Mouse (Mus musculus): Measurements from ENCODE around the gene Adss.
"Not testable (repeated sequence)": the region's sequence is repeated elsewhere in the genome, so short reads cannot be mapped to it uniquely, and the experiment has no call there.

The Adss gene

GRCm38 (mm10) chr1:177796193-177796939 lies at the start of gene Adss:
Adss (minus strand) TSS chr1:177796511.
- DNase-seq (ENCODE audit: low spot score in 2 of 2), result peak; percentile 98 to 99

DNA sequence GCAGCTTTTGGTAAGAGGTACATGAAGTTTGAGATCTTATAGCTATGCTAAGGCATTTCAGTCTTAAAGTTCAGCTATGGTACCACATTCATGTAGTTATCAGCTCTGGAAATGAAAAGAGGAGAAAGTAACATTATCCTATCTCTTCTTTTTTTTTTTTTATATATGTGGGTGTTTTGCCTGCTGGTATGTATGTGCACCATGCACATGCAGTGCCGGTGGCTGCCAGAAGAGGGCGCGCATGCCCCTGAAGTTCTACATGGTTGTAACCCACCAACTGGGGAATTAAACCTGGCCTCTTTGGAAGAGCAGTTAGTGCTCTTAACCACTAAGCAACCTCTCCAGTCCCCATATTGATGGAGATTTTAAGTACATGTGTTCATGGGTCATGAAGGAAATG lies 49.5 kb upstream of the Adss start:
- peak in 1 of 2 experiments; percentile 24 for DNase-seq (ENCODE audit: low spot score in 2 of 2)

GRCm38 (mm10) chr1:177827776-177828175 lies 31.5 kb upstream of the Adss start:
- not testable (repeated sequence) for DNase-seq (ENCODE audit: low spot score in 2 of 2)

GRCm38 (mm10) chr1:177806772-177807171 lies 10.5 kb upstream of the Adss start:
- peak; percentile 20 to 59 for DNase-seq (ENCODE audit: low spot score in 2 of 2)

- DNase-seq (ENCODE audit: low spot score in 2 of 2), result no peak
These were observed 7.2 kb upstream of the Adss start for GRCm38 (mm10) chr1:177803511-177803910.

GRCm38 (mm10) chr1:177797151-177797755 lies 942 bp upstream of the Adss start:
- DNase-seq (ENCODE audit: low spot score in 2 of 2), result no peak

DNA sequence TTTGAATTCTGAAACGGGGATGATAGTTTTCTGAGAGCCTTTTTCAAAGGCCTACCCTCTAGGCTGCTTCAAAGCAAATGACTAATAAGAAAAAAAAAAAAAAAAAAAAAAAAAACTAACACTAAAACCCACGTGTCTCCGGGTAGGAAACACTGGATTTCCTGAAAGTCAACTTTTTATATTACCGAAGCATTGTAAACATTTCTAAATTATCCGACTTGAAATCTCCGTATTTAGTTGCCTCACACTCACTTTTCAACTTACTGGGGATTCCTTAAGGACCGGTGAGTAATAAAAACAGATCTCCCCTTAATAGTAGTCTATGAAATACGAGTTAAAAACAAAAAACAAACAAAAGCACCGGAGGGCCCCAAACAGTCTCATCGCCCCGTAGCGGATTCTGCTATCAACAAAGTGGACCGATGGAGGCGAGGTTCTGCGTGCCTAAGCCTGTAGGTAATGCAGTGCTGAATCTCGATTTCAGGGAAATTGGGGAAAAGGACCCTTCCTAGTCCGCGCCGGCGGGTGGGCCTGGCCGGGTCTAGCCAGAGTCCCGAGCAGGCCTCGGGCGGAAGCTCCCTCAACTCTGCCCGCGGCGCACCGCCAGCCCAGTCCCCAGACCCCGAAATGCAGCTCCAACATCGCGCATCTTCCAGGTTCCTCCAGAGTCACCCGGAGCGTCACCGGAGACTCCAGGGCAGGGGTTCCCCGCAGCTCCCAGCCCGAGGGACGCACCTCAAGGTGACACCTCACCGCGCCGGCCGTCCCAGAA lies 704 bp downstream of the Adss start:
- DNase-seq (ENCODE audit: low spot score in 2 of 2), result peak in 1 of 2 experiments; percentile 66

DNA sequence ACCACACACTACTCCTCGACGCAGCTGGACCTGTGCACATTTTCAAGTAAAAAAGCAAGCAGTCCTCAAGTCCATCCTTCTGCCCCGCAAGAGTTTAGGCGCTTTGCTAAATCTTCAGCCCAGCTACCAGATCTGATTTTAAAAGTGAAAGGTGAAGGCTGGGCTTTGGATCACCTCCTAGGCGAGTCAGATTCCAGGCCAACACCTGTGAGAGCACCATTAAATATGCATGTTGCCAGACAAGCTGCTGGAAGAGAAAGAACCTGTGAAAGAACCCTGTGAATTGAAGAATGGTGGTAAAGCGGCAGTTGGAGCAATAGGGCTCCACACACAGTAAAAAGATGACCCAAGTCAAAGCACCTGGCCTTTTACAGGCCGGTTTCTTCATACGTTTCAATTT lies 1.4 kb downstream of the Adss start:
- no peak for DNase-seq (ENCODE audit: low spot score in 2 of 2)

- no peak for DNase-seq (ENCODE audit: low spot score in 2 of 2)
These were observed 3.5 kb downstream of the Adss start for GRCm38 (mm10) chr1:177792835-177793234.

DNA sequence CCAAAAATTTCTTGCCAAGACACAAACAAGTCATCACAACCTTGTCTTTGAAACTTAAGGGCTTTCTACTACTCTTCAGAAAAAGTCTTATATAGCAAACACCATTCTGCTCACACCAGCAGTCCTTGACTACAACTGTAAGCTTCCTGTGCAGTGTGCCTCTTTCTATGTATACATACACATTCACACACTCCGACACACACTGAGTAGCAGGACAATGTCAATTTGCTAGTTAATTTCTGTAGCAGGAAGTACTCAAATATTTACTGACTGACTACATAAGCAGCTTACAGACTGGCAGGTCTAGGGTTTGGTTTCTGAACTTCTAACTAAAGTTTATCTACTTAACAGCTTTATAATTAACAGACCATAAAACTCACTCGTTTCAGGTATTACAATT lies 18.9 kb downstream of the Adss start:
- no peak for DNase-seq (ENCODE audit: low spot score in 2 of 2)

GRCm38 (mm10) chr1:177768931-177769330 lies 27.4 kb downstream of the Adss start:
- DNase-seq (ENCODE audit: low spot score in 2 of 2), result no peak

DNA sequence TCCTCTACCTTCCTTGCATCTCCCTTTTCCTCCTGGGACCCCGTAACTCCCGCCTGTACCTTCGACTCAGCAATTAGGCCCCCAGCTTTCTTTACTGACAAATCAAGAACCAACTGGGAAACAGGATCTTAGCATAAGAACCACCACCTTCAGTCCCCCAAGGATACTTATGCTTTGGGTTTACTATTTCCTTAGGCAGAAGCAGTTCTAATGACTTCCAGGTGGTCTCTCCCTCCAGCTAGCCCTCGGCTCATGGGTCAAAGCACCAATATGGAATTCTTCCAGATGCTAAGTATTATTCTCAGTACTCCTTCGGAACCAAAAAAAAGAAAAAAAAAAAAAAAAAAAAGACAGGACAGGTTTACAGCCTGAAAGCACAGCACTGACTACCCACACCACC lies 39.1 kb downstream of the Adss start:
- no peak for DNase-seq (ENCODE audit: low spot score in 2 of 2)

DNA sequence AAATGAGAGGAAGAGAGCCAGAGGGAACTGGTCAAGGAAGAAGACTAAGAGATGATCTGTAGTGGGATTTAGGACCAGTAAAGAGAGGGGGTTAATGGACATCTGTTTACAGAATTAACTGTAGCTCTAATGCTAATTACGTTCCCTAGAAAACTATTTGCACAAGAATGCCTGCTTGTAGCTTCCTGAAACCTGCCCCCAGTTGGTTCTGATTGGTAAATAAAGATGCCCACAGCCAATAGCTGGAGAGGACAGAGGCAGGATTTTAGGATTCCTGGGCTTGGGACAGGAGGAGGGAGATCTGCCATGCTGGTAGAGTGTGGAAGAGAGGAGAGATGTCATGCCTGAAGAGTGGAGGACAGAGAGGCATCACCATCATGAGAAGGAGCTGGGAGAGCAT lies 42.8 kb downstream of the Adss start:
- DNase-seq (ENCODE audit: low spot score in 2 of 2), result no peak

GRCm38 (mm10) chr1:177747869-177748540 lies 48.3 kb downstream of the Adss start:
- no peak for DNase-seq (ENCODE audit: low spot score in 2 of 2)

DNA sequence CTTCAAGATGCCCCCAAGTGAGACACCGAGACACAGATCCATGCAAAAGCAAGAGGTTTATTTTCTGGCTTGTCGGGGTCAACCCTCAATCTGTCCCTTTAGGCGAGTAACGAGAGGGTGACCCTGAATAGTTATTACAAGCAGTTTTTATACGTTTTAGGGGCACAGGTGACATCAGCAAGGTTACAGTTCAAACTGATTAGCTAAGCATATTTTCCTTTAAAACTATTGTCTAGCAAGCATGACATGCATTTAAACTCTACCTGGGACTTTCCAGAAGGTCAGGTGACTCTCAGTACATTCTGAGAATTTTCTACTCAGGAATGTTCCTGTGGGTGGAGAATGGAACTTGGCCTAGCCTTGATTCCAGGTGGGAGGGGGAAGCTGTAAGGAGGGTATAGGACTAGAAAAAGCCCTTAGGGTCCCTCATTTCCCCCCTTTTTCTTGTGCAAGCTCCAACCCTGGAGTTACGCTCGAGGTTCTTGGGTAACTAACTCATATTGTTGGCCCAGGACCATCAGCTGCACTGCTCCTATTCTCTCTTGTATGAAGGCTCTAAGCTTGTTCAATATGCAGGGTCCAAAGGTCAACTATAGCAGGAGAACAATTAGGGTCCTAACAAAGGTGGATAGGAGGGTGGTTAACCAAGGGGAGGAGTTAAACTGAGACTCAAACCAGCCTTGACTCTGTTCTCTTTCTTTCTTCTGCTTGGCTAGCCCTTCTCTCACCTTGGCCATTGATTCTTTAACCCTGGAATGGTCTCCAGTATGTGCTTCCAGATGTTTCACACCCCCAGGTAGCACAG lies 51.6 kb downstream of the Adss start:
- no peak for DNase-seq (ENCODE audit: low spot score in 2 of 2)

GRCm38 (mm10) chr1:177742119-177742518 lies 54.2 kb downstream of the Adss start:
- DNase-seq (ENCODE audit: low spot score in 2 of 2), result no peak

- DNase-seq (ENCODE audit: low spot score in 2 of 2), result no peak
These were observed 55.6 kb downstream of the Adss start for GRCm38 (mm10) chr1:177740707-177741106.

DNA sequence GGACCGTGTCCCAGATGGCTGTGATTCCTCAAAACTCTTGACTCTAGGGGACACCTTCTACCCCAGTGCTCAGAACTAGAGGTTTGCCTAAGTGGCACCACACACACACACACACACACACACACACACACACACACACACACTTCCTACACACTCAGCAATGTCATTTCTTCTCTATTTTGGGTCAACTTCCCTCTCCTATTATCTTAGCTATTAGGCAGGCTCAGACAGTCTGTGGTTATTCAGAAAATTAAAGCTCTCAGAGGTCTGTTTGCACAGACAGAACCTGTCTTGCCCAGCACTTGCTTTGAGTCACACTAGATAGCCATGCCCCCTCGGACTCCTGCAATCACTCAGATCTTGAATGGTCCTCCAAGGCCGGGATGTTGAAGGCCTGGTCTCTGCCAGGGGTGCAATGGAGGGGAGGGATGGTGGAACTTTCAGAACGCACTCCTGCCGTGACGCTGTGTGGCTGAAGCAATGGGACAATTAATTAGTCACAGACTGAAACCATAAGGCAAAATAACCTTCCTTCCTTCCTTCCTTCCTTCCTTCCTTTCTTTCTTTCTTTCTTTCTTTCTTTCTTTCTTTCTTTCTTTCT lies 58.7 kb downstream of the Adss start:
- DNase-seq (ENCODE audit: low spot score in 2 of 2), result no peak

DNA sequence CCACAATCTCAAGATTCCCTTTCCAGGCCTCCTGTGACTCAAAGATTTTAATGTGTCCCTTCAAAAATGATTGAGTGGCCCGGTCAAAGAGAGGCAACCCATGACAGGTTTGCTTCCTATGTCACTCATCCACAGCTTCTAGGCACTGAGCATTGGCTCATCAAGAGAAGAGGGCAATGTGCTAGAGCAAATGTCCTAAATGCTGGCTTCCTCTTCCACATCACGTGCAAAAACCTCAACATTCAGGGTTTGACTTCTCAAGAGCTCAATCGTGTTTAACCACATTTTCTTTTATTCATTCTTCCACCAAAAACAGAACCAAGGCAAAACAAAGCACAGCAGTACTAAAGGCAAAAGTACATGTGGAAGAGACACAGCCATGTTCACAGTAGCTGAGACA lies 64.3 kb downstream of the Adss start:
- no peak for DNase-seq (ENCODE audit: low spot score in 2 of 2)

DNA sequence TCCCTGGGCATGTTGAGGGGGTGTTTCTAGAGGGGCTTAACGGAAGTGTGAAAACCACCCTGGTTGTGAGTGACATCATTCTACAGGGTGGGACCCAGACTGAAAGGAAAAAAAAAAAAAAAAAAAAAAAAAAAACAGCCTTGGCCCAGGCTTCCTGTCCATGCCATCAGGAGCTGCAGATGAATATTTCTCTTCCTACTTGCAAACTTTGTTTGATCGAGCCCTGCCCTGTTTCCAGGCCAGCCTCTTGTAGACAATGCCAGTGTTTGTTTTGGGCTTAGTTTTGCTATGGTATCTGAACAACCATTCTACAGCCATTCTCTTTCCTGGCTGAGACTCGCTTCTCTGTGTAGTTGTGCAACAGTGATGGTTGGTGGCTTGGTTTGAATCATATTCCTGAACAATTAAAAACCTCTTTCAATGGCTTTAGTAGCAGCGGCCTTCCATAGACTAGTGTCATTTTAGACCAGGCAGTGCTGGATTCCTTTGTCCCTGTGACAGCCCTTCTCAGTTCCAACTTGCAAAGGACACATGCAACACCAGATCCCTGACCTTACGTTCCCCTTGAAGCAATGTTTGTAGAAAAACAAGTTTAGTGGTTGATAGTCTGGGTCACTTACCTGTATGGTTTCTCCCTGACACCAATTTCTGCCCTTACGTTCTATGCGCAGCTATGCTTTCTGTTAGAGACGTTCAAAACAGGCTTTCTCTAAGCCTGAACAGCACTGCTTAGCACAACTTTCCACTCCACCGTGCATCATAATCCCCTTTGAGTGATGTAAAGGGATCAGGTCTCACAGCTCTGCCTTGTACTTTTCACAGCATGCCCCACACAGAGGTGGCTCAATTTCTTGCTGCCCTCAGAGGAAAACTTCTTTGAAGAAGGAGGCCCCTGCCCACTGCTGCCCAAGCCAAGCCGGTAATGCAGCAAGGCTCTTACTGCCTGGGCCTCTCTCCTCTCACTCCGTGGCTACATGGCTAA lies 67.0 kb downstream of the Adss start, which contains the start of gene 1700016C15Rik:
Gene 1700016C15Rik, plus strand, starts transcription at position 772 of the 982 bp plus-strand sequence.
- no peak for DNase-seq (ENCODE audit: low spot score in 2 of 2)
